Mouse (Mus musculus) ES-Bruce4 (cell line): ENCODE measurements around the gene Ctnna3. TPM values are rescaled to one million over a fixed set of nuclear protein-coding genes. Genes with fewer than 3 reads are reported as not detected.

ENCODE experiments used
- H3K27ac ChIP-seq: 2 replicates; pipeline ENCODE4 v1.5.1; 2012; ENCODE audit warnings: low read length, inconsistent platforms; ENCODE audit not compliant: insufficient read depth
- H3K27me3 ChIP-seq: 2 replicates; pipeline ENCODE4 v1.6.1; 2012; ENCODE audit warnings: mild to moderate bottlenecking, low read length, inconsistent platforms; ENCODE audit not compliant: control insufficient read depth, poor library complexity, insufficient read depth, severe bottlenecking
- H3K36me3 ChIP-seq: 2 replicates; pipeline ENCODE4 v1.6.1; 2012; ENCODE audit warnings: inconsistent platforms, mild to moderate bottlenecking, low read length, moderate library complexity; ENCODE audit not compliant: control insufficient read depth, poor library complexity, insufficient read depth, severe bottlenecking
- H3K4me1 ChIP-seq: one replicate; pipeline ENCODE4 v1.8.1; 2011; ENCODE audit warnings: low read length; ENCODE audit not compliant: control insufficient read depth, insufficient read depth
- H3K4me3 ChIP-seq: 2 replicates; pipeline ENCODE4 v1.5.1; 2011; ENCODE audit warnings: low read depth, mild to moderate bottlenecking, low read length
- H3K9ac ChIP-seq: 2 replicates; pipeline ENCODE4 v1.6.1; 2012; ENCODE audit warnings: low read depth, mild to moderate bottlenecking, inconsistent platforms; ENCODE audit not compliant: poor library complexity, severe bottlenecking
- H3K9me3 ChIP-seq: replicated peaks from 2 replicates; pipeline ENCODE4 v1.6.1; 2012; ENCODE audit warnings: mild to moderate bottlenecking, low read length, inconsistent platforms; ENCODE audit not compliant: control insufficient read depth, poor library complexity, insufficient read depth, severe bottlenecking
- CTCF ChIP-seq: IDR thresholded peaks from one replicate; pipeline ENCODE4 v1.8.1; 2011; ENCODE audit warnings: low read depth, low read length
- EP300 ChIP-seq: IDR thresholded peaks from 2 replicates; pipeline ENCODE4 v1.6.1; 2011; ENCODE audit warnings: low read depth, low read length; ENCODE audit not compliant: insufficient read depth
- POLR2A ChIP-seq: IDR thresholded peaks from one replicate; pipeline ENCODE4 v1.8.1; 2011; ENCODE audit warnings: low read length; ENCODE audit not compliant: insufficient read depth
- polyA plus RNA-seq: library from polyadenylated mRNA; stranded (reverse); fragments of >200 nt; gene quantifications from 2 replicates; pipeline ENCODE4 v1.2.4, GENCODE M21; 2011; ENCODE audit warnings: low read depth; ENCODE audit not compliant: missing spikeins, insufficient read depth, insufficient read length

Gene Ctnna3
- polyA plus RNA-seq, 1 experiment, result not detected

- no peaks in the 10 kb centered on the region for H3K27me3 ChIP-seq
- no peak overlapping the region for H3K4me3 ChIP-seq
- H3K36me3 ChIP-seq, result no peaks in the 10 kb centered on the region
- no peaks in the 10 kb centered on the region for H3K9me3 ChIP-seq
- H3K27ac ChIP-seq, result no peak overlapping the region
- H3K4me1 ChIP-seq, result no peaks in the 10 kb centered on the region
- no peak overlapping the region for H3K9ac ChIP-seq
- TF ChIP-seq CTCF, result no peak
- no peak for TF ChIP-seq POLR2A
- no peak for TF ChIP-seq EP300
Observed at GRCm38 (mm10) chr10:63689233-63689632, 259.3 kb downstream of the Ctnna3 start.

DNA sequence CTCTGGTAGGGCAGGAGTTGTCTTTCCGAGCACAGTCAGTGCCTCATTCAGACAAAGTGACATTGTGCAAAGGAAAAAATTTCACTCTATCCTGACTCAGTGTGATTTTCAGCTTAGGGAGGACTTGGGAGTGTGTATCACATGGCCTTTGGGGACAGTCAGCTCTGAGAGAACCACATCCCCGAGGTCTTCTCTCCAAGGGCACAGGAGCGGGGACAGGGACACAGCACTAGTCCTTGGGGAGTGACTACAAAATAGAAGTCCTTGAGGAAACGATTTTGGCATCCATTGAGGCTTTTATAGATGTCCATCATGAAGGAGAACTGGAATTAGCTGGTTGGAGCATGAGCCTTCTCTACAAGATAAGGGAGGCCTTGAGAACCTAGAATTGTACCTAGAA is 259.8 kb downstream of the Ctnna3 start:
- TF ChIP-seq EP300 (no peak), POLR2A (no peak), CTCF (no peak)
- Histone ChIP-seq H3K36me3 (no peaks in the 10 kb centered on the region), H3K9ac (no peak overlapping the region)

GRCm38 (mm10) chr10:63692039-63692438 is 262.1 kb downstream of the Ctnna3 start:
- Histone ChIP-seq H3K9me3 (no peaks in the 10 kb centered on the region), H3K4me1 (no peaks in the 10 kb centered on the region), H3K4me3 (no peak overlapping the region), H3K9ac (no peak overlapping the region), H3K36me3 (no peaks in the 10 kb centered on the region), H3K27ac (no peak overlapping the region), H3K27me3 (no peaks in the 10 kb centered on the region; the same call in 1 of the 2 replicates)
- TF ChIP-seq CTCF (peak; percentile 28), EP300 (no peak), POLR2A (no peak)

More for the DNA sequence above, 259.8 kb downstream of the Ctnna3 start:
- Histone ChIP-seq H3K9me3 (no peaks in the 10 kb centered on the region), H3K27ac (no peak overlapping the region), H3K27me3 (no peaks in the 10 kb centered on the region), H3K4me1 (no peaks in the 10 kb centered on the region), H3K4me3 (no peak overlapping the region)

- Histone ChIP-seq H3K27me3 (no peaks in the 10 kb centered on the region; the same call in 1 of the 2 replicates), H3K9ac (no peak overlapping the region), H3K36me3 (no peaks in the 10 kb centered on the region), H3K9me3 (no peaks in the 10 kb centered on the region), H3K4me1 (no peaks in the 10 kb centered on the region), H3K27ac (no peak overlapping the region), H3K4me3 (no peak overlapping the region)
- TF ChIP-seq EP300, result no peak
- TF ChIP-seq POLR2A, result no peak
- TF ChIP-seq CTCF, result no peak
Observed at GRCm38 (mm10) chr10:63710211-63710610, 280.3 kb downstream of the Ctnna3 start.

DNA sequence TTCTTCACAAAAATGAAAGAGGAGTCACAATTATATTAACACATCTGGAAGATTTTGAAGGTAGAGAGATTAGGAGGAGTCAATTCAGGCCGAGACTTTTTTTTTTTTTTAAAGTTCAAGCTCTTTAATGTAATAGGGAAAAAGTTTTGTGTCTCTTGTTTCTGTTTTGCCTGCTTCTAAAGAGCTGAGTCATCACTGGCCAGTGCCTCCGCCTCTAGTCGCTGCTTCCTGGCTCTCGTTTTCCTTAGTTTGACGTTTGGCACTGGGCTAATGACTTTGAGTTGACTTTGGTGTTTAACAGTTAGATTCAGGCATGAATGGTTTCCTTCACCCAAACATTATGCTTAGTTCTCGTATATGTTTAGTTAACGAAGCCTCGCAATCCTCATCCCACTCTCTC is 282.6 kb downstream of the Ctnna3 start:
- H3K36me3 ChIP-seq, result no peaks in the 10 kb centered on the region
- no peak overlapping the region for H3K9ac ChIP-seq
- no peaks in the 10 kb centered on the region; the same call in 1 of the 2 replicates for H3K27me3 ChIP-seq
- no peak overlapping the region for H3K4me3 ChIP-seq
- TF ChIP-seq POLR2A, result no peak
- TF ChIP-seq EP300, result no peak
- no peak for TF ChIP-seq CTCF
- no peaks in the 10 kb centered on the region for H3K9me3 ChIP-seq
- no peaks in the 10 kb centered on the region for H3K4me1 ChIP-seq
- no peak overlapping the region for H3K27ac ChIP-seq

DNA sequence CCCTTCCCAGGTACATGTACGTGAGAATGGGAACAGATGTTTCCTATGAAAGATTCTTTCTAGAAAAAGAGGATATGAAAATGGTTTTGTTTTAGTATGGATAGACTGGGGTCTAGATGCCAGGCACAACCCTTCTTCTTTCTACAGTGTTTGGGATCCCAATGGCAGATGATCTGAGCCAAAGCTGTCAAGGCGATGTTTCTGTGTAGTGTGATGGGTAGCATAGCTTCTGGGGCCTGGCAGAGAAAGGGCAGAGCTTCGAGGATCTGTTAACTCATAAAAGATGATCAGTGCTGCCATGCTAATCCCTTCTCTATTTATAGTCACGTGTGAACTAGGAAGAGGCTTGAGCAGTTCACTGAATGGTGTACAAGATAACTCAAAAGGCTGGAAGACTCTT is 284.3 kb downstream of the Ctnna3 start:
- Histone ChIP-seq H3K27me3 (no peaks in the 10 kb centered on the region; the same call in 1 of the 2 replicates), H3K9me3 (no peaks in the 10 kb centered on the region), H3K27ac (no peak overlapping the region), H3K36me3 (no peaks in the 10 kb centered on the region), H3K4me1 (no peaks in the 10 kb centered on the region), H3K9ac (no peak overlapping the region), H3K4me3 (no peak overlapping the region)
- TF ChIP-seq EP300 (no peak), CTCF (no peak), POLR2A (no peak)
